22 mouse cellular contexts compared by ENCODE assay signal in the genomic region with DNA sequence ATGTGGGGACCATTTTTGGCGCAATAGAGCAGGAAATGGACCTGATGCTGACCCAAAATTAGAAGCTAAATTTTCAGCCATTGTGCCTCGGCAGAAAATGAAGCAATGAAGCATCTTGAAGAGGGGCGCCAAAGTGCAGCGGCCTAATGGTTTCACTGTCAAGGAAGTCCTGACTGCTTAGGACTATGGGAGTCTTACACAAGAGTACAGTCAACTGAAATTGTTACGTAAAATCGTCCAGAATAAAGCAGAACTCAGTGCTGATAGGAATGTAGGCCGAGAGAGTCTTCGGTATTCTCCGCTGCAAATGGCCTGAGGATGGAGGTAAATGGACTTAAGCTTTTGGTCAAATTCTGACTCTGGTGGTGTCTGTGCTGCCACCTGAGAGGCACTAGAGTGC.
DNase-seq lines count a peak whose midpoint lies in the region; ATAC-seq and TF ChIP-seq lines count a peak whose summit lies in the region.
"Had no signal": no experiment of that assay in that cellular context is flagged by ENCODE, and none has a peak within 500 bp of the region (broad histone marks: within the 10 kb centered on the region; RNA-seq: fewer than 3 reads in every experiment).

No protein-coding gene starts in this region.

- WGBS in hindbrain, embryonic 13.5 days: 93% methylated on average over 9 of the region's 9 CpGs
- 95% methylated on average over 9 of the region's 9 CpGs for WGBS in hindbrain, embryonic 10.5 days
- WGBS in bone marrow, adult 2 months: 52% methylated on average over 9 of the region's 9 CpGs

- H3K9me3 ChIP-seq in hindbrain, embryonic 13.5 days: no peaks in the 10 kb centered on the region
- H3K9me3 ChIP-seq in hindbrain, embryonic 10.5 days: no peaks in the 10 kb centered on the region
- H3K9me3 ChIP-seq: embryonic facial prominence, embryonic 13.5 days; forebrain, embryonic 13.5 days; heart, embryonic 10.5 days had no signal

- ATAC-seq in hindbrain, embryonic 13.5 days (ENCODE audit: low FRiP score): no peak
- ATAC-seq in granulocyte monocyte progenitor cell, adult 5-6 weeks (replicated peaks; ENCODE audit: poor library complexity, severe bottlenecking): peak; percentile 92
- ATAC-seq in neutrophil, adult 5-6 weeks (ENCODE audit: extremely low read depth, insufficient number of reproducible peaks, low FRiP score, poor library complexity, severe bottlenecking): peak; percentile 22; the same call in 1 of the 2 replicates
- ATAC-seq: forebrain, embryonic 13.5 days; intestine, embryonic 16.5 days; Patski had no signal

- H3K4me3 ChIP-seq in hindbrain, embryonic 13.5 days: no peak overlapping the region
- no peak overlapping the region for H3K4me3 ChIP-seq in hindbrain, embryonic 10.5 days
- no peak overlapping the region for H3K4me3 ChIP-seq in bone marrow, adult 2 months (replicated peaks; ENCODE audit: control insufficient read depth, low read depth, low read length)
- H3K4me3 ChIP-seq in layer of hippocampus, adult 2 months: no peak overlapping the region
- H3K4me3 ChIP-seq: embryonic facial prominence, embryonic 13.5 days; forebrain, embryonic 13.5 days; heart, embryonic 10.5 days had no signal

- no peak overlapping the region for H3K9ac ChIP-seq in hindbrain, embryonic 13.5 days
- H3K9ac ChIP-seq: embryonic facial prominence, embryonic 13.5 days; forebrain, embryonic 13.5 days; hindbrain, embryonic 14.5 days had no signal

- no peak for TF ChIP-seq POLR2A in bone marrow, adult 2 months (IDR thresholded peaks at IDR 0.05; ENCODE audit: borderline replicate concordance, control insufficient read depth, low read depth, low read length)

- peaks cover 50% of the 10 kb centered on the region for H3K4me1 ChIP-seq in hindbrain, embryonic 13.5 days (replicated peaks)
- H3K4me1 ChIP-seq in hindbrain, embryonic 10.5 days (replicated peaks): peaks cover 10% of the 10 kb centered on the region
- peaks cover 4% of the 10 kb centered on the region; the same call in 1 of the 2 replicates for H3K4me1 ChIP-seq in bone marrow, adult 2 months (ENCODE audit: control insufficient read depth, insufficient read depth, low read length)

- peaks cover 20% of the 10 kb centered on the region for H3K36me3 ChIP-seq in hindbrain, embryonic 13.5 days
- H3K36me3 ChIP-seq in hindbrain, embryonic 10.5 days: peaks cover 82% of the 10 kb centered on the region

- no peak overlapping the region for H3K4me2 ChIP-seq in hindbrain, embryonic 13.5 days
- H3K4me2 ChIP-seq: embryonic facial prominence, embryonic 13.5 days; forebrain, embryonic 13.5 days; hindbrain, embryonic 14.5 days had no signal

- H3K27ac ChIP-seq in hindbrain, embryonic 13.5 days: peak overlapping the region; percentile 10; the same call in 1 of the 2 replicates
- no peak overlapping the region for H3K27ac ChIP-seq in hindbrain, embryonic 10.5 days
- 0 out of 2 replicates have a peak overlapping the region, but pooled peaks have one; percentile 13 for H3K27ac ChIP-seq in bone marrow, adult 2 months (ENCODE audit: control insufficient read depth, insufficient read depth, low read depth, low read length, poor library complexity)
- H3K27ac ChIP-seq in layer of hippocampus, adult 2 months: no peak overlapping the region
- H3K27ac ChIP-seq: embryonic facial prominence, embryonic 13.5 days; forebrain, embryonic 13.5 days; heart, embryonic 10.5 days; hindbrain, embryonic 14.5 days had no signal

- TF ChIP-seq CTCF in bone marrow, adult 2 months (IDR thresholded peaks at IDR 0.05; ENCODE audit: control insufficient read depth, insufficient read depth, low read length): no peak
- no peak for TF ChIP-seq CTCF in layer of hippocampus, adult 2 months (conservative IDR thresholded peaks at IDR 0.05)

- no peaks in the 10 kb centered on the region for H3K27me3 ChIP-seq in hindbrain, embryonic 13.5 days
- H3K27me3 ChIP-seq in hindbrain, embryonic 10.5 days (ENCODE audit: insufficient read depth, poor library complexity, severe bottlenecking): no peaks in the 10 kb centered on the region
- H3K27me3 ChIP-seq: CH12.LX; embryonic facial prominence, embryonic 13.5 days; forebrain, embryonic 13.5 days; Patski had no signal

- no peak for DNase-seq in hindbrain, embryonic 10.5 days (ENCODE audit: low spot score)
- no peak for DNase-seq in layer of hippocampus, adult 2 months (ENCODE audit: low spot score in 2 of 2)
- no peak for DNase-seq in embryo, embryonic 11 days
- DNase-seq: adrenal gland, adult 8-10 months; adrenal gland, postnatal 36 days; cerebellum, adult 8-10 months; cerebellum, postnatal 14 days; gastrocnemius, postnatal 36 days; heart, adult 18-20 months; heart, postnatal 10 days; heart, postnatal 4 days had no signal

Comparison
In these comparisons a context has a peak if more than half of its experiments do, and no peak if none do; other contexts are left out.
1. H3K27ac ChIP-seq: peak in hindbrain, embryonic 13.5 days (single experiment) and bone marrow, adult 2 months (single experiment); none in hindbrain, embryonic 10.5 days (single experiment) and layer of hippocampus, adult 2 months (single experiment).